Mouse (Mus musculus) sigmoid colon, adult 10 weeks (tissue): ENCODE results near the gene Nmbr. TPM values are rescaled to one million over a fixed set of nuclear protein-coding genes. Genes with fewer than 3 reads are reported as not detected.

Source experiments
- polyA plus RNA-seq: library from polyadenylated mRNA; stranded (reverse); fragments of 350-450 nt; fragmentation: Illumina TruSeq; extraction: RNeasy Lipid Tissue Mini Kit (QIAGEN cat#74804); gene quantifications from one replicate; pipeline ENCODE4 v1.2.3, GENCODE M21; 2014; ENCODE audit warnings: low read depth, low replicate concordance

Nmbr gene
- polyA plus RNA-seq, result 0.98 TPM

GRCm38 (mm10) chr10:14705072-14706066 lies at the start of gene Nmbr, which contains the start of gene Vta1:
Gene Nmbr, plus strand, starts transcription at chr10:14705591.
Gene Vta1, minus strand, starts transcription at chr10:14705560.

DNA sequence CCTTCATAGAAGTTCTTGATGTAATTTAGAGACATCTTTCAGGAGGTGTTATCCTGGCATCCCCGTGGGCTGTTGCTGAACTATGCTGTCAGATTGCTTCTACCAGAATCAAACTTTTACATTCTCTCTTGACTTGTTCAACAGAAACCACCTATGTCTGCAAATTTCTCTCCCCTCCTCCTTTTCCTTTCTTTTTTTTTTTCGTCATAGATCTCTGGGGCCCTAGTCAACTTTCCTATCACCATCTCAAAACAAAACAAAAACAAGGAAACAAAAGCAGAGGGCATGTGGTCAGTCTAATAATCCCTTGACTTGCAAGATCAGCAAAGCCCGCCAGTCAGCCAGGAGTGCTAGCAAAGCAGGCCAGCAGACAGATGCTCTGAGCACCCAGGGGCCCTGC lies 12.7 kb downstream of the Nmbr start, which contains the start of gene Gje1:
Gje1 (minus strand) TSS at position 101 of the 400 bp plus-strand sequence.

Other genes starting within 250 kb of the Nmbr start
- gene Adgrg6, start 159.9 kb upstream of the Nmbr start, polyA plus RNA-seq, result 4.5 TPM
- gene Vta1, start within 50 bp of the Nmbr start, polyA plus RNA-seq, result 126 TPM
- not detected for gene Gje1, start 12.6 kb downstream of the Nmbr start, polyA plus RNA-seq